Mouse (Mus musculus): ENCODE data around the gene Gdpgp1.

Gdpgp1 gene

DNA sequence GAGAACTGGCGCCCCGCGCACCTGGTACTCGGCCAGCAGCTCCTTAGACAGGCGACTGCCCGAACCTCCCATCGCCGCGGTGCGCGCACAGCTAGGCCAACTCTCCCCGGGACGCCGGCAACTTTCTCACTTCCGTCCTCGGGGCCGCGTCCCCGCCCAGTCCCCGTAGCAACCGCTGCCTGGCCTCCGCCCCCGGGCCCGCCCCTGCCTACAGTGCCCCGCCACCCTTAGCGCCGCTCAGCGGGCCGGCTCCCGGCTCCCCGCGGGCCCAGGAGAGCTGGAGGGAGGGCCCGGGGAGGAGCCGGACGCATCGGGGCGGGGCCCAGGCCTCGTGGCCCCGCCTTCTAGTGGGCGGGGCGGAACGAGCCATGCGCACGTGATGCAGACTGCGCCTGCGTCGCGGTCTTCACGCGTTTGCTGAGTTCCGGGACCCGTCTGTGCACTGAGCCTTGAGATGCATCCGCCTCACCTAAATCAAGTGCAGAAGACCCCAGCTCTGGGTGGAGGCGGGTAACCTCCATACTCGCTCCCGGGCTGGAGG, at the start of gene Gdpgp1, which contains the start of gene Cib1:
TSS of gene Gdpgp1 (plus strand) at position 377 of the 541 bp plus-strand sequence.
TSS of gene Cib1 (minus strand) at position 325 of the 541 bp plus-strand sequence.
- DNase-seq = peak; percentile 92

DNA sequence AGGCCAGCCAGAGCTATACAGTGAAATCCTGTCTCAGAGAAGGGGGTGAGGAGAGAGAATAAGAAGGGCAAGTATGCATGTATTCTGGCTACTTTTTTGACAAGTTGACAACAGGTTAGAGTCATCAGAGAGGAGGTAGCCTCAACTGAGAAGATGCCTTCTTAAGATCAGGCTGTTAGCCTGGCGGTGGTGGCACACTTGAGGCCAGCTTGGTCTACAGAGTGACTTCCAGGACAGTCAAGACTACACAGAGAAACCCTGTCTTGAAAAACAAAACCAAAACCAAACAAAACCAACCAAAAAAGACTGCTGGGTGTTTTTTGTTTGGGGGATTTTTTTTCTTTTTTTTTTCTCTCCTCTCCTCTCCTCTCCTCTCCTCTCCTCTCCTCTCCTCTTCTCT, 49.2 kb upstream of the Gdpgp1 start:
- DNase-seq = no peak

- DNase-seq = no peak
These were observed 48.7 kb upstream of the Gdpgp1 start for GRCm38 (mm10) chr7:80183969-80184368.

- no peak for DNase-seq
These were observed 48.1 kb upstream of the Gdpgp1 start for GRCm38 (mm10) chr7:80184551-80184950.

DNA sequence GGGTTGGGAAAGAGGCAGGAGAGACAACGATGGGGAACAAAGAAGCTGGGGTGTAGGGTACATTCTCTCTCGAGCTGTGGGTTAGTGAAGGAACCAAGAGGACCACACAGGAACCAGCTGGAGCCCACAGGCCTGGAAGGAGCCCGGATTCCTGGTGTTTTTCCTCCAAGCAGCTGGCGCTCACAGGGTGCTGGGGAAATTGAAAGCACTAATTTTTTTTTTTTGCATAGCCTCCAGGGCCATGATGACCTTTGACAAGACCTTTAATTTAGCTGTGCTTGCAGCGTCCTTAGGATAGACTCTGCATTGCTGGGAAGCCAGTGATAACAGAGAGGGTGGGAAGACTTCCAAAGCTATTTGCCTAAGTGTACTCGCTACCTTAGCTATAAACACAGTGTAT, 47.7 kb upstream of the Gdpgp1 start:
- DNase-seq = no peak

- DNase-seq = no peak
These were observed 46.6 kb upstream of the Gdpgp1 start for GRCm38 (mm10) chr7:80186021-80186420.

- DNase-seq = peak; percentile 77
These were observed 46.0 kb upstream of the Gdpgp1 start, which contains the start of gene Sema4b for GRCm38 (mm10) chr7:80186531-80187296. TSS of gene Sema4b (plus strand) at chr7:80186841.

DNA sequence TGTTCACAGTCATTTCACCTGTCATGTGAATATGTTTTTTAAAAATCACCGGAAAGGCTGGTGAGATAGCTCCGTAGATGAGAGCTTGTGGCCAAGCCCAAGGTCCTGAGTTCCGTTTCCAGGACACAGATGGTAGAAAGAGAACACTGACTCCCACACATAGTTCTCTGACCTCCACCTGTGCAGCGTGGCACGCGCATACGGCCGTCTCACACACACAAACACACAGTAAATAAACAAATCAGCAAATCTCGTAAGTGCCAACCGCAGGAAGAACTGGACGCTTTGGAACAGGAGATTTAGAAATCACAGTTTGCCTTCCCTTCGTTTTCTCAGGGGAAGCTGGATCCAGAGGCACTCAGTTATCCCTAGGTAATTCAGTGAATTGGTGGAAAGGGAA, 45.2 kb upstream of the Gdpgp1 start:
- DNase-seq = no peak

- no peak for DNase-seq
These were observed 44.0 kb upstream of the Gdpgp1 start for GRCm38 (mm10) chr7:80188579-80189125.

DNA sequence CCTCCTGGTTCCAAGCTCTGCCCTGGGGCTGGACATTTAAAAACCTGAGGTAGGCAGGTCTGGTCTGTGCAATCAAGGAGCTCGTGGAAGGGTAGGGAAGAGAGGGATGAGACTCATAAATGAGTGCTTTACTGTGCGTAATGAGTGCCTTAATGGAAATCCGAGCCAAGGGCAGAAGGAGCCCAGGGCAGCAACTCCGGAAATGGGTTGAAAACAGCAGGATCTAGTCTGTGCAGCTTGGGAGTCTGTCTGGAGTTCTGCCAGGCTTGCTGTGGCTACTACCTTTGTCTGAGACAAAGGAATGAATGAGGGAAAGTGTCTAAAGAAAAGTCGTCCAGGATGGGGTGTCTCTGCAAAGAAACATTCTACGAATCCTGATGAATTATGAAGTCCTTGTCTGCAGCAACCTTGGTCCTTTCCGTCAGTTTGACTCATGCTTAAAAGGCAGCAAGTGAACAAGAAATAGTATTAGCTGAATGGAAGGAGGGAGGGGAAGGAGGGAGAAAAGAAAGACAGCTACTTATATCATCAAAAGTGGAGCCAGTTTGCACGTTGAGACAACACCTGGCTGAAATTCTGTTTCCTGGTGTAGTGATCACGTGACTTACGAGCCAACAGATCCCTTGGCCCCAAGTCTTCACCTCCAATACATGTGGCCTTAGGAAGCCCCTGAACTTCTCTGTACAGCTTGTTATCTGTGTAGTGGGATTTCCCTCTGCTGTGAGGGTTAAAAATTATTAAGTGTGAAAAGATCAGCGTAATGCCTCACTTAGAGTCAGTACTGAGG, 43.3 kb upstream of the Gdpgp1 start:
- no peak for DNase-seq

DNA sequence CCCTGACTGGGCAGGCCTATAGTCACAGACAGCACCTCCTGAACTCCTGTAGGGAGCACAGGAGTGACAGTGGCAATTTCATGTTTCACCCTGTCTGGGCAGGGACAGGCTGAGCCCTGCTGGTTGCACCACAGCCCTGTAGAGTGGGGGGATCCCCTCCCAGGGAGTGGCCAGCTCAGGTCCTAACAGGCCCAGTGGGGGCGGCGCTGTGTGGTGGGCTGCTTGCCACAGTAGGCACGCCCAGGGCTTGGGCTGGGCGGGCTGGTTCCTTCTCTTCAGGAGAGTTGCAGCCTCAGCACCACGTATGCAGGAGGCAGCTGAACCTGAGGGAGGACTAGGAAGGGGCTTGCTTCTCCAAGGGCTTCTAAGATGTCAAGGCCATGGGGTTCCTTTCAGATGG, 41.2 kb upstream of the Gdpgp1 start:
- DNase-seq = no peak

- no peak for DNase-seq
These were observed 40.2 kb upstream of the Gdpgp1 start for GRCm38 (mm10) chr7:80192226-80193061.

DNA sequence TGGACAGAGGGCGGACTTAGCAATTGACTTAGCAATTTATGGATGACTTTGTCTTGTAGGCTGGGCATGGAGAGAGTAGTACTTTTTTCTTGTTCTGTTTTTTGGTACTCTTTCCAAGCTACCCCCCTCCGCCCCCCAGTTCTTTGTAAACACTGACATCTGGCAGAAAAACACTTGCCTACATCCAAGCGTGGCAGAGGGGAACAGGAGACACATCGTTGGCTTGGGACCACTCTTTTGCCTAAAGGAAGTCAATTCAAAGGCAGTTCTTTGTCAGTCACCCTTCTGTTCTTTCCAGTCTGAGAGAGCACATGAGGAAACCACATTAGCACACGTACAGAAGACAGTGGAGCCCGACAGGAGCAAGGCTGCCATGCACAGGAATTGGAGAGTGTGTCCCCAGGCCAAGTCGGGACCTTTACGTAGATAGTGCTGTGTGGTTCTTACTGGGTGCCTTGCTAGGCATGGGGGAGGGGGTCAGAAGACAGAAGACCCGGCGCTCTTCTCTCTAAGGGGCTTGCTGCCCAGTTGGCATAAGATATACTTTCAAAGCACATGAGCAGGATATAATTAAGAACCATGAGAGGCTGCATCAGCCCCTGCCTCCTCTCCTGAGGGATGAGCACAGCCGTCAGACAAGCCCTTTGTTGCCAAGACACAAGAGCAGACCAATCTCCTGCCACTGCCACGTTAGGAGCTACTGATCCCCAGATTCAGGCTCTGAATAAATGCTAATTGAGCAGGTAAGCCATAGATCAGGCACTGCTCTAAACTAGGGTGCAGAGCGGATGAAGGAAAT, 38.5 kb upstream of the Gdpgp1 start:
- DNase-seq = no peak

DNA sequence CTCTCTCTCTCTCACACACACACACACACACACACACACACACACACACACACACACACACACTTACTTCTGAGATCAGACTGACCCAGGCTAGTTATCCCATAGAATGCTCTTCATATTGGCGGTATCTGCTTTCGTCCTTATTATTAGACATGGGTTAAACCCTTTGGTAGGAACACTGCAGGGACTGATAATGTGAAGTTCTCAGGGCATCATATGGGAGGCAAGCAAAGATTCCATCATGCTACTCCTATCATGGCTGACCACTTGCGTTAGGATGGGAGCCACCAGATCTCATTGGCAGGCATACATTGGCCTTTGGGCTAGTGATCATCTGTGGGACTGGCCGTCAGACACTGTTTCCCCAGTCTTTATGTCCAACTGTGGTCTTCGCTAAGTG, 37.5 kb upstream of the Gdpgp1 start:
- no peak for DNase-seq

DNA sequence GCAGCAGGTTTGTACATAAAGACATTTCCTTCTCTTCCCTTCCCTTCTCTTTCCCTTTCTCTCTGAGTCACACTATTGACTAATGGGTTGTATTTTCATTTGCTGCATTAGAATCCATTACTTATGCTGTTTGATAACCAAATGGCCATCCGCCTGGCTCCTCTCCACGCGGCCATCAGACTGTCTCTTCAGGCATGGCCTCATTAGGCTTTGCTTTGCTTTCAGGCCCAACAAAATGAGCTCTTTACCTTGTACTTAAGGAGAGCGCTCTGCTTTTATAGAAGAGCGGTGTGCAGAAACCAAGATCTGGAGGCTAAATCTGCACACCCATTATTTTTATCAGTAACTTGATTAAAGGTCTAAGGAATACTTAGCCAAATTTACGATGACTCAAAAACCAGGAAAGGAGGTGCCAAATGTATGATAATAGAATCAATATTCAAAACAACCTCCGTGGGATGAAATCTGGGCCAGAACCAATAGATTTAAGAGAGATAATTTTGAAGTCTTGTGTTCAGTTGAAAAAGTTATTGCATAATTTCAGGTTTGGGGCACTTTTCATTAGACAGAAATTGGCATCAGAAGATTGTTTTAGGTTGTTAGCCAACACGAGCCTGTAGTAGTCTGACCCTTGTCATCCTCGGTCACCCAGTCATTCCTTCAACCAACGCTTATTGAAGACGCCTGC, 36.9 kb upstream of the Gdpgp1 start:
- no peak for DNase-seq

DNA sequence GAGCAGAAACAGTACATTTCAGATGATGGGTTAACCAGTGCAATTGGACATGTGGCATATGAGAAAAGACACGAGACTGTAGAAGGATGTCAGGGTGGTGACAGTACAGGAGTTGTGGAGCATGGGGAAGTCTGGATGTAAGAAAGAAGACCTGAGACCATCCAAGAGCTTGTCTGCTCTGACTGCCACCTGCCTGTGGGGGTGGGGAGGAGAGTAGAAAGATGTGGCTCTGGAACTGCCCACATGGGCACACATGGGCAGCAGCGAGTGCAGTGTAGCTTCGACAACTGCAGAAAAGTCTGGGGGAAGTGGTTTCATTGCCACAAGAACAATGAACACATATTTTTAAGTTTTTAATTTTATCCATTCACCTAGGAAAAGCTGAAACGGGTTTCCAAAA, 35.3 kb upstream of the Gdpgp1 start:
- DNase-seq = no peak

DNA sequence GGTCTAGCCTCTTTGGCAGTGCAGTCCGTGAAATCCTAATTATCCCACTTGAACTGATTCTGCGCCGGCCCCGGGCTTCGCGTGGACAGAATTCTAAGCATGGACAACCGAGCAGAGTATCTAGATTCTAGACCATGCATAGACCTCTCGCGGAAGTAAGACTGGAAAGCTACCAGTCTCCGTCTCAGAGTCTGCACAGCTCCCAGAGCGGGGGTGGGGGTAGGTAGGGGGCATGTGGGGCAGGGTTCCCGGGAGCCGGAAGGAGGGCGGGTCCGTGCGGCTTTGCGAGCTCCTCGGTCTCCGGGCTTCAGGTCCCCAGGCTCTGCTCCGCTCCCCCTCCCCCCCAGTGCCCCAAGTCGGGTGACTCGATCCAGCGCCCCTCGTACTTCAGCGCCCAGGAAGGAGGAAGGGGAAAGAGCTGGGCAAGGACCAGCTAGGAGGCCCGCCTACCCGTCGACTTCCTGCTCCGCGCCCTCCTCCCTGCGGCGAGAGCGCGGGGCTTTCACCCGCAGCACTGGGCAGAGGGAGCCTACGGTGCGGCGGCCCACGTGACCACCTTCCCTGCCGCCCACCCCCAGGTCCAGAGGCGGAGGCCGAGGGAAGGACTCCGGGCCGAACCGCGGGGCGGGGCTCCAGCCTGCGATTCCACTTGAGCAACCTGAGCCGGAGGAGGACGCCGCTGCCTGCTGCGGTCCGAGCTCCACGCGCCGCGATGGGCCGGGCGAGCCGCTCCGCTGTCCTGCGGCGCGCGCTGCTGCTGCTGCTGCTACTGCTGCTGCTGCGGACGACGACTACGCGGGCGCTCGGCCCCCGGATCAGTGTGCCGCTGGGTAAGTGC, 34.5 kb upstream of the Gdpgp1 start:
- peak; percentile 71 for DNase-seq

DNA sequence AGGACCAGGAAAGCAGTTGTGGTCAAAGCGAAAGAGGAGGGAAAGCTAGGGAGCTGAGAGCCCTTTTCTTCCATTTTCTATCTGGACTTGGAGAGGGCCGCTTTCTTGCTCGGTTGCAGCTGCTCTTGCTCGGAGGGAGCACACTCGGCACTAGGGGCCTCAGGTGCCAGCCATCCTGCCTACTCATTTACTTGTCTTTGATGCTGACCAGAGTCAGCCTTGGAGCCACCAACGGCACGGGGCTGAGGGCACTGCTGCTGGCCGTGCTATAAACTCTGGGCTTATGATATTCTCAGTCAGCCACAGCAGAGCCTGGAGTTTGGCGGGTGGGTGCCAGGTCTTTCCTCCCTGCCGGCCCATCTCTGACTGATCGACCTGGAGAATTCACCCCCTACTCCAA, 33.8 kb upstream of the Gdpgp1 start:
- no peak for DNase-seq

DNA sequence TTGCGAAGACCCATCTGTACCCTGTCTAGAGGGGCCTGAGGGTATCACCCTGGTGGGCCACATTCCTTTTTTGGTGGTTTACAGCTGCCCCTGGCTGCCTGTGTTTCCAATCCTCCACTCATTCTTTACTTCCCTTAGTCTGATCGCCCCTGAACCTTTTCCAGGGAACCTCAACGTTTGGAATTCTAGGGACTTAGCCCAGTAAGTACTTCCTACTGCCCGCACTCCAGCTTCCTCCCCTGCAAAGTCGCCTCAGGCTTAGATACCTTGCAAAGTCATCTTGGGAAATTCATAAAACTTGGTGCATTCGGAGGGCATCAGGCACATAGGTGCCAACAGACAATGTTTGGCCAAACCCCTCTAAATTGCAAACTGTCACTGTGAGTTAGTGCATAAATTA, 33.4 kb upstream of the Gdpgp1 start:
- DNase-seq = no peak

All from cerebellum, adult 8-10 months (tissue).